Mouse (Mus musculus): Measurements from ENCODE around the gene Vipr1.

Gene Vipr1

DNA sequence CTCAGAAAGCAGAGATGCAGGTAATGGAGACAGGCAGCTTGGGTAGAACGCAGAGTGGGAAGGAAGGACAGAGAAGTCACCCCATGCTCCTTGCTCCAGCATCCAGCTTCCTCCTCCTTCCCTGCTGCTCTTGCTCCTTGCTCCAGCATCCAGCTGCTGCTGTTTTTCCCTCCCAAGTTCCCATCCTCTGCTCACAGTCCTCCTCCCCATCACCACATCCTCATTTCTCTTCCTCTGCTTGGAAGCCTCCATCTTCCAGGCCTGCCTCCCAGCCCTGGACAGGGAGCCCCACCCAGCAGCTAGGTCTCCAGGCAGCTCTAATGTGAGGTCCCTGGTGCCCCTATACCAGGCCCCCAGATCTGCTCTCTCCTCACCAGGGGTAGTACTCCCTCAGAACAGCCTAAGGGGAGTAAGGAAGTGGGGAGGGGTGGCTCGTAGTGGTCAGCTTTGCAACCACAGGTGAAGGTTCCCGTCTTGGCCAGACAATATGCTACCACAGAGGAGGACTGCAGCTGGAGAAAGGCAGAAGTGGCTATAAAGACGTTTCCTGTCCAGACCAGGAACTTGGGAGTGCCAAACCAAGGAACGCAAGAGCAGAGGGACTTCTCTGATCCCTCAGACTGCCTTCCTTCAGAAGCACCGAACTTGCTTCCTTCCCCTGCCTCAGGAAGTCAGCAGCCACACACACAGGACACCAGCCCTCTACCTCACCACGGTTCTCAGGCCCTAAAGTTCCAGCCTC lies 6.5 kb upstream of the Vipr1 start:
- no peak for DNase-seq

DNA sequence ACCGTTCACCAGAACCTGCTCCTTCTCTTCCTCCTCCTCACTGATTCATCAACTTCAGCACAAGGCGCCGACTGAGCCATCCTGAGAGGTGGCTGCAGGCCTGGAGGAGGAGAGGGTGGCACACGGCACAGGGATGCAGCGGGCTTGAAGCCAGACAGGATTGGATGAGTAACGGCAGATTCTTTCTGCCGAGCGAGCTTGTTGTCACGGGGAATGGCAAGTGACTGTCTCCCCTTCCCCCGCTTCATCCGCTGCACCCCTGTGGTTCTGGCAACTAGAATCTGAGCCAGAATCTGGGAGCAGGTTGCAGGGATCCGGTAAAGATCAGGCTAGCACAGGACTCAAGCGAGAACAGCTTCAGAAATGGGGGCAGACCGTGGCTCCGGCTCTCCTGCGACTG lies 2.7 kb upstream of the Vipr1 start:
- peak; percentile 76 to 81 for DNase-seq

DNA sequence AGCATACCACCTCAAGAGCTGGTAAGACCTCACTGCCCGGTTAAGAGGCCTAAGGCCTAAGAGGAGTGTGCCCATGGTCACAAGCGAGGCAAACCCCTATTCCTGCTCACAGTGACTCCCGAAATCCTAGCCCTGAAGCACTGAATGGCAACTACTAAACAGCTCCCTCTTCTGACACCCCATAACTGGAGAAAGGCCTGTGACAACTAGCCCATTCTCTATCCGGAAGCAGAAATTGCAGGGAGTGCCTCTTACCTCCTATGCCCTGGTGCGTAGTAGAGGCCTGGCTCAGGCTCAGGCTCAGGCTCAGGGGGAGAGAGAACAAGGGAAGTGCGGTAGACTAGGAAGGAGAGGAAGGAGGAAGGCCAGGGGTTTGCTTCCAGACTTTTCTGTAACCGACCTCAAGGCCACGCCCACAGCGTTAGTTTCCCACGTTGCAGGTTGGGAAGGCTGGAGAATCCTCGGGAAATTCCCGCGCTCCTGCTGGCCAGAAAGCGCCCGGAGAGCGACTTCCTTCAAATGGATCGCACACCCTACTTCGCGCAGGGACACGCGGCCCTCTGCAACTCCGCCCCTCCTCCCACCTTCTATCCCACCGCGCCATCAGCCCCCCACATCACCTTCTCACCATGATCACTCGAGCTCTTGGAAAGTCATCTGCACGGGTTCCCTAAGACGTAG lies 1.1 kb upstream of the Vipr1 start:
- peak in 1 of 2 experiments; percentile 39 for DNase-seq

DNA sequence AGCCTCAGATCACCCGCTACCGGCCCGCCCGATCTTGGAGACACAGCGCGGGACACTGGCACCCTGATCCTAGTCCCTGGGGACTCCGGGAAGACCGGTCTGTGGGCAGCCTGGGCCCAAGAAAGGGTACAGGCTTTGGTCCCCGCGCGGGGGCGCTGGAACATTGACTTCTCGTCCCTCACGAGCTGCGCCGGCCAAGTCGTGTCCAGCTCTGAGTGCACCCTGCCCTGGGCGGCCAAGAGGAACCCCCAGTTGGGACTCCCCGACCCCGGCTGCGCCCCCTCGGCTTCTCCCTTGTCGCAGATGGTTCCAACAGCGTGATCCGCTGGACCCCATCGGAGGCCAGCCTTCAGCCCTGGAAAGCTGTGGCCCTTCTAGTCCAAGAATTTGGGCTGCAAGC lies 515 bp upstream of the Vipr1 start, which contains the start of gene Lyzl4:
TSS of gene Lyzl4 (minus strand) at position 96 of the 400 bp plus-strand sequence.
- peak; percentile 94 to 95 for DNase-seq

GRCm38 (mm10) chr9:121644855-121645254 lies 2.3 kb downstream of the Vipr1 start:
- DNase-seq = no peak

DNA sequence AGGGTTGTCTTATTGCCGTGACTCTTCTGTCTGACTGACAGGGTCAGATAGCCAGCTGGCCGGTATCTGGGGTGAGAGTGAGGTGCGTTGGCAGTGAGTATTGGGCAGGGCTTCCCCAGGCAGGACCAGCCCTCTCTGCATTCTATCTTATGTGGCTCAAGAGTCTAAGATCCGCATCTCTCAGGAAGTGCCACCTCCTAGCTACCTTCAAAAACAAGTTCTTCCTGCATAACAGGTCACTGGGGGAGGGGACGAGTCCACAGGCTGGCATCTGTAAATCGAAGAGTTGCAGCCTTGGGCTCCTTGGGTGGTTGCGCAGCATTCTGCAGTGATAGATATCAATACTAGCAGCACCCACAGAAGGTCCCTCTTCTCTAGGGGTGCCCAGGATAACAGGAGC lies 4.5 kb downstream of the Vipr1 start:
- no peak for DNase-seq

DNA sequence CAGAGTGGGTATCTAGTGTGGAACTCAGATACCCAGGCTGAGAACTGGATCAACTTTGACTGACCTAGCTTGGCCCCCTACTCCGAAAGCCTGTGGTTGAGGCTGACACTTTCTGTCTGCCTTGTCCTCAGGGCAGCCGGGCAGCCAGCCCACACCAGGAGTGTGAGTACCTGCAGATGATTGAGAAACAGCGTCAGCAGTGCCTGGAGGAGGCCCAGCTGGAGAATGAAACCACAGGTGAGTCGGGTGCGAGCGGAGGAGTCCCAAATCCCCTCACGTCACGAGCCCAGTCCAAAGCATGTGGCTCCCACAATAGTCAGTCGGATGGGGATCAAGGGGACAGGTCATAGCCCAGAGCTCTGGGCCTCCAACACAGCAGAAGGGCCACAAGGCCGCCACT lies 11.2 kb downstream of the Vipr1 start:
- no peak for DNase-seq

GRCm38 (mm10) chr9:121656322-121656721 lies 13.8 kb downstream of the Vipr1 start:
- no peak for DNase-seq

- no peak for DNase-seq
Measured at GRCm38 (mm10) chr9:121657143-121657542, 14.6 kb downstream of the Vipr1 start.

DNA sequence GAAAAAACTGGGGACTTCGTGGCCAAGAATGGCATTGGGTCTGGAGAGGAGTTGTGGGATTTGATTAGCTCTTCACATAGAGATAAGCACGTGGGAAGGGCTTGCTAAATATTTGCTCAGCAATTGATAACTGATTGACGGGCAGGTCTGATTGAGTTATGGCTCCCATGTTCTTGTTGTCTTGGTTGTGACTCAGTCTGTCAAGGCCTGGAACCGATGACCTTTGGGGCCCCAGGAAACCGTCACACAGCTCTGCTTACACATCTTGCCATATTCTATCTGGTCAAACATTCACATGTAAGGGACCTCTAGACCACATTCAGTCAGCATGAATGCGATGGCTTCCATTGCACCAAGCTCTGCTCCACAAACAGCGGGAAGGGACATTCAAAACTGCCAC lies 15.7 kb downstream of the Vipr1 start:
- DNase-seq = no peak

- peak; percentile 40 to 60 for DNase-seq
Measured at GRCm38 (mm10) chr9:121659791-121660190, 17.3 kb downstream of the Vipr1 start.

DNA sequence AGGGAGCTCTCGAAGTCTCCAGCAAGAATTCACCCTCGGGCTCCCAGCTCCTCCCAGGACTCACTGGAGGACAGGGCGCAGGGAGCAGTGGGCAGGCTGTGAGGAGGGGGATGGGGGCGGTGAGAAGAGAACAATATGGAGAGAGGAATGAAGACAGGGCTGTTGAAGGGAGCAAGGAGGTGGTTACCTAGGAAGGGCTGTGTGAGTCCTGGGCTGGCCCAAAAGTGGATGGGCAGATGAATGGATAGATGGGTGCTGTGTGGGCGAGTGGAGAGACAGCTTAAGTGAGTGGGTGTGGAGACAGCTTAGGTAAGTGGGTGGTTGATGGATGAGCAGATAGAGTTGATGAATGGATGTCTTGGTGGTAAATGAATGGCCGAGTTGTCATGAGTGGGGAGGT lies 21.0 kb downstream of the Vipr1 start:
- no peak for DNase-seq

DNA sequence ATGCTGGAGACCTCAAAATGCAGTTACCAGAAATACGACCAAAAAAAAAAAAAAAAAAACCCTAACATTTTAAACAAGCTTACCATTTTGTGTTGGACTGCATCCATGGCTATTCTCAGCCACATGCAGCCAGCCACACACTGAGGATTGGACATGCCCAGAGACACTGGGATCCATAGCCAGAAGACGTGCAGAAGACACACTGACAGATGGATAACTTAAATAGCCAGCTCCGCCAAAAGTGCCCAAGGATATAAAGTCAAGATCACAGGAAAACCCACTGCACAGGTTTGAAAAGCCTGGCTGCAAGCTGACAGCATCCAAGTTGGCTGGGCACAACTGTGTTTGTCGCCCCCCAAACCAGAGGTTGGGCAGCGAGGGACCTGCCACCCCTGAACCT lies 21.6 kb downstream of the Vipr1 start:
- DNase-seq = no peak

DNA sequence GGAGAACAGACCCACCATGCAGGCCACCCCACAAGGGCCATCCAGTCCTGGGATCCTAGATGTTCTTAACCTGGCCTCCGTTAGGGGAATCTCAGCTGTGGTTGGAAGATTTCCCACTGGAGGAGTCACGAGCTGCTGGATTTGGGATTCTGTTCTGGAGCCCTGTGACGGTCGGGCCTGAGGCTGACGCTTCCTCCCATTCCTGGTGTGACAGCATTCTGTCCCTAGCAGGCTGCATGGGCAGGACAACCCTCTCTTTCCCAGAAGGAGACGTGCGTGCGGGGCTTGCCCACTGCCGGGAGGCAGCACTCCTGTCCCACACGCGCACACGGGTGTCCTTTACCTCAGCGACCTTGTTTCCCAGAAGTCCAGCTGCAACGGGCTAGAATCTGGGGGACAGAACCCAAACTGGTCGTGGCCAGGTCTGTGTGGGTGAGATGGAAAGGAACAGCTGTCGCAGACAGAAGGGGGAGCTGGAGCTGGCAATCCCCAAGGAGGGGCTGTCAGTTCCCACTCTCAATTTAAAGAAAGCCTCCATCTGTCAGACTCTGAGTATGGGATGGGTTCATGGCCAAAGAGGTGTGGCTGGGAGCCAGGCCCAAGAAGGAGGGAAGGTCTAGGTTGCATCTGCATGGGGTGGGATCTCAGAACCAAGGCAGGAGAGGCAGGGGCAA lies 24.6 kb downstream of the Vipr1 start:
- peak; percentile 80 to 89 for DNase-seq

GRCm38 (mm10) chr9:121667822-121668221 lies 25.3 kb downstream of the Vipr1 start:
- DNase-seq = peak in 1 of 2 experiments; percentile 30

DNA sequence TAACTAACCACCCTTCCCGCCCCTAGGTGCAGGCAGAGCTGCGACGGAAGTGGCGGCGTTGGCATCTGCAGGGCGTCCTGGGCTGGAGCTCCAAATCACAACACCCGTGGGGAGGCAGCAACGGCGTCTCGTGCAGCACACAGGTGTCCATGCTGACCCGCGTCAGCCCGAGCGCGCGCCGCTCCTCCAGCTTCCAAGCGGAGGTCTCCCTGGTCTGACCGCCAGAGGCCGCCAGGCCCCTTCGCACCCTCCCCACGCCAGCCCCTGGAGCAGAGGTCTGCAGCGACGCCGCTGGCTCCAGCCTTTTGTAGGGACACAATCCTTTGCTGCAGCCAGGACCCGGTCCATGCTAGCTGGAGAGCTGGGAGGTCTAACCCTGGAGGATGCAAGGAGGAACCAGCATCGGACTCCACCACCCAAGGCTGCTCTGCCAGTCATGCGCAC lies 26.9 kb downstream of the Vipr1 start:
- peak; percentile 77 to 83 for DNase-seq

DNA sequence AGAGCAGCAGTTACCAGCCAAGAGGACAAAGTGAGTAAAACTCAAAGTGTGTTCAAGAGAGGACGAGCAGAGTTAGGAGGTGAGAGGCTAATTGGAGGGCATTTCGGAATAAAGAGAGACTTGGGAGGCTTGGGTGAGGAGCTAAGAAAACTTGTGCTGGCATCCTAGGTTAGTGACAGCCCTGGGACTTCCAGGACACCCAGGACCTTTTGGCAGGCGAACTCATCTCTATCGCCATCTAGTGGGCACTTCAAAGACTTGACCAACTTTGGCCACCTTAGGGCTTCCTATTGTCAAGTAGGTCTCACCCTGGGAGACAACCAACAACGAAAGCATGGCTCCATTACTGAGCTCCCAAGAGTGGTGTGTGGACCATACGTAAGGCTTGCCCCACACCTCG lies 28.8 kb downstream of the Vipr1 start:
- DNase-seq = peak; percentile 68 to 80

- peak in 1 of 2 experiments; percentile 46 for DNase-seq
Measured at GRCm38 (mm10) chr9:121672311-121672710, 29.8 kb downstream of the Vipr1 start.

DNA sequence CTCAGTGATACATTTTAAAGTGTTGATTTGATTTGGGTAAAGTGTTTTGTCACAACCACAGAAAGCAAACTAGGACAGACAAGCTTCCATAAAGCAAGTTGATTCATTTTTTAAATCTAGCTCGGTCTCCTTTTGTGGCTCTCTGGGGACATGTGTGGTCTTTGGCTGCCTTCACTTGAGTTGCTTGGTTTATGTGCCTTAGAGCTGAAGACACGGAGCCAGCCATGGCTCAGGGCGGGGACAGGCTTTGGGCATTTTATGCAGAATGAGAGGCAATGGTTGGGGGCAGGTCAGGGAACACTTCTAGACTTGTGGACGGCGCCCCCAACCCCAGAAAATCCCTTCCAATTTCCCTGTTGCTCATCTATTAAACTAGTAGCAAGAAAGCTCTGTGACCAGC lies 31.2 kb downstream of the Vipr1 start:
- no peak for DNase-seq

DNA sequence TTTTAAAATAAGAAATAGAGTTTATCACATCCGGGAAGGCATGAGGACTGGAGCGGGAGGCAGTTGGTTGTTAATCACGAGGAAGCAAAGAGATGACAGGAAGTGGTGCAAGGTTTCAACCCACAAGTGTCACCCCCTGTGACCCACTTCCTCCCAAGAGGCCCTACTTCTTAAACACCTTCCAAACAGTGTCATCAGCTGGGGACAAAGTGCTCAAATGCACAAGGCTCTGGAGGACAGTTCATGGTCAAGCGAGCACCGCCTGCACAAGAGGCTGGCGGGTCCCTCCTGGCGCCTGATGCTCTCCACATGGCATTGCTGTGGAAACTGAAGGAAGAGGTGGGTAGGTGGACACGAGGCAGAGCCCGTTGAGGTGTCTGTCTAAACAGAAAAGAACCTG lies 32.5 kb downstream of the Vipr1 start:
- DNase-seq = no peak

DNA sequence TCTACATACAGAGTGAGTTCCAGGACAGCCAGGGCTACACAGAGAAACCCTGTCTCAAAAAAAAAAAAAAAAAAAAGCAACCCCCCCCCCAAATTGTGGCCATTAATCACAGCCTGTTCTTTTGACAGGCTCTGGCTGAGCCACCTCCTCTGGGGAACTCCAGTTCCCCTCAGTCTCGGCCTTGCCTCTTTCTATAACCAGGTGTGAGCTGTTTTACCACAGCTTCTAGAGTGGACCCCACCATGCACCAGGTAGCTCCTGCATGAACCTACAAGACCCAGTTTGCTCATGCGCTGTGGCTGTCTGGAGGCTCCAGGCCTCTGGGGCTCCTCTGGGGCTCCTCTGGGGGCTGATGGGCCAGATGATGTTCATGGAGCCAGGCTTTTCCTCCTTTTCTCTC lies 33.0 kb downstream of the Vipr1 start:
- no peak for DNase-seq

DNA sequence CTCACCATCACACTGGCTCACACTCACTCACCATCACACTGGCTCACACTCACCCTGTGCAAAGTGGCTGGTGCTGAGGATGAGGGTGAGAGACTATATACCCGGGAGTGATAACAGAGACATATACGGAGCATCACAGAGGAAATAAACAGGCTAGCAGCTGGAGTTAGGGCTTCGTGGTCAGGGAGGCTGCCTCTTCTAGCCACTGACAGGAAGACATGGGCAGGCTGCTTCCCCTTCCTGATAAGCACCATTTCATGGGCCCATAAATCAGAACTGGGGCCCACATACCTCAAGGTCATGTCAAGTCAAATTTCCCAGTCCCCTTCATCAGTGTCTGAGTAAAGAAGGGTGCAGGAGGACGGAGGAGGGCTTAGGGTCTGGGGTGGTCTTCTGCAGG lies 34.6 kb downstream of the Vipr1 start:
- no peak for DNase-seq

- DNase-seq = no peak
Measured at GRCm38 (mm10) chr9:121677476-121677875, 35.0 kb downstream of the Vipr1 start.

- peak; percentile 78 to 80 for DNase-seq
Measured at GRCm38 (mm10) chr9:121679549-121679948, 37.0 kb downstream of the Vipr1 start.
